Mouse (Mus musculus) lung, embryonic 16.5 days (tissue): ENCODE data around the gene Prpf31. TPM values are rescaled to one million over a fixed set of nuclear protein-coding genes. Genes with fewer than 3 reads are reported as not detected.

Source experiments
- ATAC-seq: fragments of 200-750 bp; cut with Nextera tagmentation; 2 replicates; pipeline ENCODE4 v1.8.0; 2017; ENCODE audit warnings: low read depth, mild to moderate bottlenecking, moderate library complexity
- H3K27ac ChIP-seq: fragments of 300-500 bp; sonication (generic); 2 replicates; pipeline ENCODE4 v1.5.1; 2014; ENCODE audit warnings: mild to moderate bottlenecking, control low read depth, low read length
- H3K27me3 ChIP-seq: fragments of 300-500 bp; sonication (generic); 2 replicates; pipeline ENCODE4 v1.6.1; 2014; ENCODE audit warnings: low read depth, low read length, mixed read lengths; ENCODE audit not compliant: control insufficient read depth, insufficient read depth
- H3K36me3 ChIP-seq: fragments of 300-500 bp; sonication (generic); 2 replicates; pipeline ENCODE4 v1.6.1; 2014; ENCODE audit warnings: low read length; ENCODE audit not compliant: control insufficient read depth, insufficient read depth
- H3K4me1 ChIP-seq: fragments of 300-500 bp; sonication (generic); replicated peaks from 2 replicates; pipeline ENCODE4 v1.6.1; 2014; ENCODE audit warnings: low read length, mixed read lengths; ENCODE audit not compliant: control insufficient read depth, insufficient read depth
- H3K4me2 ChIP-seq: fragments of 300-500 bp; sonication (generic); 2 replicates; pipeline ENCODE4 v1.6.1; 2014; ENCODE audit warnings: low read depth, low read length, control low read depth
- H3K4me3 ChIP-seq: fragments of 300-500 bp; sonication (generic); 2 replicates; pipeline ENCODE4 v1.5.1; 2014; ENCODE audit warnings: mild to moderate bottlenecking, low read length, control low read depth
- H3K9ac ChIP-seq: fragments of 300-500 bp; sonication (generic); 2 replicates; pipeline ENCODE4 v1.6.1; 2014; ENCODE audit warnings: low read length, control low read depth
- H3K9me3 ChIP-seq: fragments of 300-500 bp; sonication (generic); 2 replicates; pipeline ENCODE4 v1.6.1; 2016; ENCODE audit warnings: low read length; ENCODE audit not compliant: control insufficient read depth
- WGBS: fragments of 180-500 bp; shearing (Covaris S2); extraction: QIAGEN DNeasy Blood & Tissue Kit; methylation state at CpG from one replicate; pipeline ENCODE4 v1.1.7; 2014; 5-methylcytosine and 5-hydroxymethylcytosine counted together
- polyA plus RNA-seq: library from polyadenylated mRNA; unstranded; fragments of >200 nt; fragmentation: Nextera tagmentation; extraction: Ambion mirVana; gene quantifications from 2 replicates; pipeline ENCODE4 v1.2.1, GENCODE M21; 2015

The Prpf31 gene
- polyA plus RNA-seq, 1 experiment from 2014 or later = 91.0 TPM

DNA sequence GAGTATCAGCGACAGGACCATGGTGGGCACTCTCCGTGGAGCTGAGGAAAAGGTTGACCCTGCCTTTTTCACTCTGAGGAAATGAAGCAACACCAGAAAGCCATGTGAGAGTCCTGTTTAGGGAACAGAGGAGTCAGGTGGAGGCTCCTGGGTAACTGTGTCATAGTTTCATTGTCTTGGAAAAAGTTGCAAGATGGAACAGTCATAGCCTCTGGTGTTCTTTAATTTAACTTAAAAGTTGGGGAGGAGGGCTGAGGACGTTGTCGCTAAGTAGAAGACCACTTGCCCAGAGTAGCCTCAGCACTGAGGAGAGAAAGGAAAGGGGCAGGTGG, 13.8 kb upstream of the Prpf31 start, which contains the start of gene Oscar:
Gene Oscar, minus strand, starts transcription at position 101 of the 332 bp plus-strand sequence.
- Histone ChIP-seq H3K36me3 (peaks cover 14% of the 10 kb centered on the region), H3K27ac (no peak within 1 kb of the TSS), H3K9ac (no peak within 1 kb of the TSS), H3K9me3 (no peaks in the 10 kb centered on the region), H3K4me3 (peak within 1 kb of the TSS; percentile 77), H3K4me1 (peaks cover 5% of the 10 kb centered on the region), H3K27me3 (no peaks in the 10 kb centered on the region), H3K4me2 (peak within 1 kb of the TSS; percentile 31)
- WGBS = 78% methylated on average over 4 of the region's 4 CpGs
- ATAC-seq = no peak

- Histone ChIP-seq H3K9me3 (no peaks in the 10 kb centered on the region), H3K36me3 (peaks cover 18% of the 10 kb centered on the region), H3K27ac (no peak overlapping the region), H3K9ac (no peak overlapping the region; the same call in 1 of the 2 replicates), H3K4me2 (peak overlapping the region; percentile 31), H3K4me1 (peaks cover 5% of the 10 kb centered on the region), H3K4me3 (peak overlapping the region; percentile 77), H3K27me3 (no peaks in the 10 kb centered on the region)
- peak; percentile 16 for ATAC-seq
- WGBS = 40% methylated on average over 6 of the region's 6 CpGs
Measured at GRCm38 (mm10) chr7:3616389-3617241, 13.2 kb upstream of the Prpf31 start.

- Histone ChIP-seq H3K4me1 (peaks cover 5% of the 10 kb centered on the region), H3K9ac (peak within 1 kb of the TSS; percentile 88), H3K27me3 (no peaks in the 10 kb centered on the region), H3K4me2 (peak within 1 kb of the TSS; percentile 55), H3K27ac (peak within 1 kb of the TSS; percentile 65), H3K36me3 (peaks cover 21% of the 10 kb centered on the region), H3K4me3 (peak within 1 kb of the TSS; percentile 77), H3K9me3 (no peaks in the 10 kb centered on the region)
- WGBS = under 1% methylated on average over 32 of the region's 32 CpGs
- ATAC-seq = peak; percentile 98
Measured at GRCm38 (mm10) chr7:3617242-3617995, 12.4 kb upstream of the Prpf31 start, which contains the start of gene Ndufa3. Gene Ndufa3 (plus strand): TSS chr7:3617373.

DNA sequence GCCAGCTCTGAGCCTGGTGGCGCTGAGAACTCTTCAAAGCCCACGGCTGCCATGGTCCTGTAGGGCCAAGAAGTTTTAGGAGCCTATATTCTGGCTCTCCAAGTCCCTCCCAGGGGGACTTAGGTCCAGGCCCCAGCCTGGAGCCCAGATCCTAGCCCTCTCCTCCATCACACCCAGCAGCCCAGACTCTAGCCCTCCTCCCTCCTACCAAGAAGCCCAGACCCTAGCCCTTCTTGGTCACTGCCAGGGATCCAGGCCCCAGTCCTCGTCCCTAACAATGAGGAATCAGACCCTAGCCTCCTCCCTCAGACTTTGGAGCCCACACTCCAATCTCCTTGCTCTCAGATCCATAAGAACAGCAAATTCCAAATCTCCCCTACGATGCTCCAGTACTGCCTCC, 755 bp upstream of the Prpf31 start:
- peak overlapping the region; percentile 92 for H3K4me2 ChIP-seq
- H3K36me3 ChIP-seq = peaks cover 10% of the 10 kb centered on the region
- no peaks in the 10 kb centered on the region for H3K9me3 ChIP-seq
- peak overlapping the region; percentile 80 for H3K9ac ChIP-seq
- no peak overlapping the region for H3K27ac ChIP-seq
- peak; percentile 29; the same call in 1 of the 2 replicates for ATAC-seq
- peaks cover 17% of the 10 kb centered on the region for H3K4me1 ChIP-seq
- 31% methylated on average over 4 of the region's 4 CpGs for WGBS
- peak overlapping the region; percentile 61 for H3K4me3 ChIP-seq
- no peaks in the 10 kb centered on the region for H3K27me3 ChIP-seq

GRCm38 (mm10) chr7:3630478-3630815, 662 bp downstream of the Prpf31 start:
- H3K4me2 ChIP-seq = peak overlapping the region; percentile 84
- no peaks in the 10 kb centered on the region for H3K9me3 ChIP-seq
- no peaks in the 10 kb centered on the region for H3K27me3 ChIP-seq
- 50% methylated on average over 3 of the region's 3 CpGs for WGBS
- peak overlapping the region; percentile 77 for H3K9ac ChIP-seq
- no peak overlapping the region for H3K27ac ChIP-seq
- peak overlapping the region; percentile 61 for H3K4me3 ChIP-seq
- H3K36me3 ChIP-seq = peaks cover 2% of the 10 kb centered on the region; the same call in 1 of the 2 replicates
- peaks cover 17% of the 10 kb centered on the region for H3K4me1 ChIP-seq
- ATAC-seq = no peak; the same call in 1 of the 2 replicates

DNA sequence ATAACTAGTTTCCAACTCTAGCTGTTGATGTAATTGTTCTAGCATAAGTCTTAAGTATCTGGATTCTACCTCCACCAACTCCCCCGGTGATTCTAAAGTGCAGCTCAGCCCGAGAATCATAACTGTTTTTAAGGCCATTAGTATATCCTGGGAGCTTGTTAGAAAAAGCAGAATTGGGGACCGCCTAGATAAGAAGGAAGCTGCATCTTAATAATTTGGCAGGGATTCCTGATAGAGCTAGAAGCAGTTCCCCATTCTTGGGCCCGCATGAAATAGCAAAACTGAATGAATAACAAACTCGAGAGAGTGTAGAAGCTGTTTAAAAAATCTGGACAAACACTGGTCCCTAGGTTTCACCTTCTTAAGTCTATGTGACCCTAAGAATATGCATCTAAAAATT, 13.6 kb downstream of the Prpf31 start:
- Histone ChIP-seq H3K9me3 (no peaks in the 10 kb centered on the region), H3K4me1 (peaks cover 30% of the 10 kb centered on the region), H3K27ac (no peak overlapping the region), H3K4me3 (no peak overlapping the region), H3K9ac (no peak overlapping the region), H3K4me2 (no peak overlapping the region; the same call in 1 of the 2 replicates), H3K27me3 (no peaks in the 10 kb centered on the region), H3K36me3 (peaks cover 16% of the 10 kb centered on the region; the same call in 1 of the 2 replicates)
- ATAC-seq = no peak
- WGBS = 65% methylated on average over 5 of the region's 5 CpGs

GRCm38 (mm10) chr7:3643843-3644242, 14.1 kb downstream of the Prpf31 start:
- Histone ChIP-seq H3K4me1 (peaks cover 33% of the 10 kb centered on the region), H3K36me3 (peaks cover 14% of the 10 kb centered on the region; the same call in 1 of the 2 replicates), H3K4me3 (peak overlapping the region; percentile 56), H3K4me2 (peak overlapping the region; percentile 71), H3K27ac (peak overlapping the region; percentile 82; the same call in 1 of the 2 replicates), H3K9me3 (no peaks in the 10 kb centered on the region), H3K9ac (peak overlapping the region; percentile 42), H3K27me3 (no peaks in the 10 kb centered on the region)
- ATAC-seq = no peak
- WGBS = 16% methylated on average over 9 of the region's 9 CpGs

GRCm38 (mm10) chr7:3644348-3644671, 14.5 kb downstream of the Prpf31 start:
- WGBS = 1% methylated on average over 11 of the region's 11 CpGs
- H3K9ac ChIP-seq = peak overlapping the region; percentile 42
- peaks cover 33% of the 10 kb centered on the region for H3K4me1 ChIP-seq
- no peaks in the 10 kb centered on the region for H3K27me3 ChIP-seq
- peak overlapping the region; percentile 71 for H3K4me2 ChIP-seq
- no peaks in the 10 kb centered on the region for H3K9me3 ChIP-seq
- peaks cover 14% of the 10 kb centered on the region for H3K36me3 ChIP-seq
- H3K27ac ChIP-seq = peak overlapping the region; percentile 82
- no peak for ATAC-seq
- peak overlapping the region; percentile 56 for H3K4me3 ChIP-seq
